Mouse (Mus musculus): ENCODE results near the gene Espl1. TPM values are rescaled to one million over a fixed set of nuclear protein-coding genes. Genes with fewer than 3 reads are reported as not detected.

Espl1 gene
- polyA plus RNA-seq, 1 experiment: not detected

GRCm38 (mm10) chr15:102356501-102357325 lies 60.6 kb downstream of the Espl1 start:
- no peak for TF ChIP-seq POLR2A (IDR thresholded peaks at IDR 0.05; ENCODE audit: insufficient read depth, low read depth, low read length)
- TF ChIP-seq CTCF (IDR thresholded peaks at IDR 0.05; ENCODE audit: insufficient read depth, low read depth, low read length): no peak
- 67% methylated on average over 16 of the region's 16 CpGs for whole genome bisulfite sequencing
- no peak overlapping the region for H3K27ac ChIP-seq (ENCODE audit: insufficient read depth, low read depth, low read length)
- no peak overlapping the region for H3K4me3 ChIP-seq (ENCODE audit: insufficient read depth, low read depth, low read length)
- peaks cover 32% of the 10 kb centered on the region for H3K4me1 ChIP-seq (ENCODE audit: control insufficient read depth, insufficient read depth, low read length)

DNA sequence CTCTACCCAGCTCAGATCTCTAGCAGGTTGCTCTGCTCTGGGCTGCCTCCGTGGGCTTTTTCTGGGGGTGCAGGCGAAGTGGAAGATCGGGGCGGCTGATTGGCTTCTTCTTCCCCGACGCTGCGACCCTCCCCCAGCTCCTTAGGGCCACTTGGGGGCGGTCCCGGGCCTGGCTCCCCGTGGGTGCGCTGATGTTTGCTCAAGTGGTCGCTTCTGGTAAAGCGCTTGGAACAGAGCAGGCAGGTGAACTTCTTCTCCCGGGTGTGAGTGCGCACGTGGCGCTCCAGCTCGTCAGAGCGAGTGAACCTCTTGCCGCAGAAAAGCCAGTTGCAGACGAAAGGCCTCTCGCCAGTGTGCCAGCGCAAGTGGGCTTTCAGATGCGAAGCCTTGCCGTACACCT lies 62.1 kb downstream of the Espl1 start:
- Histone ChIP-seq H3K27ac (ENCODE audit: insufficient read depth, low read depth, low read length) (no peak overlapping the region), H3K4me3 (ENCODE audit: insufficient read depth, low read depth, low read length) (no peak overlapping the region), H3K4me1 (ENCODE audit: control insufficient read depth, insufficient read depth, low read length) (peaks cover 39% of the 10 kb centered on the region)
- WGBS: 21% methylated on average over 25 of the region's 25 CpGs
- TF ChIP-seq CTCF (IDR thresholded peaks at IDR 0.05; ENCODE audit: insufficient read depth, low read depth, low read length) (no peak), POLR2A (IDR thresholded peaks at IDR 0.05; ENCODE audit: insufficient read depth, low read depth, low read length) (no peak)

DNA sequence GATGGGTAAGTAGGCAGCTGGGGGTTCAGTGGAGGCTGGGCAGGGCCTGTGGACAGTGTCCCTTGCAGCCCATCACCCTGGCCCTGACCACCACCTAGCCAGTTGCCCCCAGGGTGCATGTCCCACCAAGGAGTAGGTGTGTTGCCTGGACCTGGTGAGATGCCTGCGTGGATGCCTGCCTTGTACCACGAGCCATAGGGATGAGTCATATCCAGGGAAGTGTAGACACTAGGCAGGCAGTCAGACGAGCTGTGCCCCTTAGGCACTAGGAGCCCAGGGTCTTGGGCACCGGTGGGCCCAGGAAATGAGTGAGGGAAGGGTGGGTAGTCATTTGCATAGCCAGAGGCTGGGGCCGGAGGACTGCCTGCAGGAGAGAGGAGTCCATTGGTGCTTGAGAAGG lies 62.8 kb downstream of the Espl1 start:
- H3K4me1 ChIP-seq (ENCODE audit: control insufficient read depth, insufficient read depth, low read length): peaks cover 39% of the 10 kb centered on the region
- TF ChIP-seq CTCF (IDR thresholded peaks at IDR 0.05; ENCODE audit: insufficient read depth, low read depth, low read length) (no peak), POLR2A (IDR thresholded peaks at IDR 0.05; ENCODE audit: insufficient read depth, low read depth, low read length) (no peak)
- 40% methylated on average over 5 of the region's 5 CpGs for WGBS
- H3K27ac ChIP-seq (ENCODE audit: insufficient read depth, low read depth, low read length): no peak overlapping the region
- no peak overlapping the region for H3K4me3 ChIP-seq (ENCODE audit: insufficient read depth, low read depth, low read length)

DNA sequence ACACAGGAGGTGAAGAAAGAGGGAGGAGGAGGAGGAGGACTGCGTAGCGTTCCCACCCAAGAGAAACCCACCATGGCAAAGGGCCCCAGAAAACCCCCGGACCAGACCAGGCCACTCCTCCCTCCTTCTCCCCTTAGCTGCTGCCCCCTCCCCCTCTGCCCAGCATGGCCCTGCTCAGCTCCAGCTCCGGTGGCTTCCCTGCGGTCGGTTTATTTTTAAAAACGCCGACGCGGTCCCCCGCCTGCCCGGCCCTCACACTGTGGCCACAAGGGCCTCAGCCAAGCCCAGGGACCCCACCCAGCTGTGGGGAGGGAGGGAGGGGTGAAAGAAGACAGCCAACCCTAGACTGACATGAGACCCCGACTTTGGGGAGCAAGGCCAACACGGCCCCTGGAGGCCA lies 66.6 kb downstream of the Espl1 start:
- 13% methylated on average over 14 of the region's 14 CpGs for WGBS
- Histone ChIP-seq H3K4me3 (ENCODE audit: insufficient read depth, low read depth, low read length) (peak overlapping the region; percentile 36), H3K27ac (ENCODE audit: insufficient read depth, low read depth, low read length) (no peak overlapping the region), H3K4me1 (ENCODE audit: control insufficient read depth, insufficient read depth, low read length) (peaks cover 30% of the 10 kb centered on the region)
- TF ChIP-seq POLR2A (IDR thresholded peaks at IDR 0.05; ENCODE audit: insufficient read depth, low read depth, low read length) (no peak), CTCF (IDR thresholded peaks at IDR 0.05; ENCODE audit: insufficient read depth, low read depth, low read length) (no peak)

DNA sequence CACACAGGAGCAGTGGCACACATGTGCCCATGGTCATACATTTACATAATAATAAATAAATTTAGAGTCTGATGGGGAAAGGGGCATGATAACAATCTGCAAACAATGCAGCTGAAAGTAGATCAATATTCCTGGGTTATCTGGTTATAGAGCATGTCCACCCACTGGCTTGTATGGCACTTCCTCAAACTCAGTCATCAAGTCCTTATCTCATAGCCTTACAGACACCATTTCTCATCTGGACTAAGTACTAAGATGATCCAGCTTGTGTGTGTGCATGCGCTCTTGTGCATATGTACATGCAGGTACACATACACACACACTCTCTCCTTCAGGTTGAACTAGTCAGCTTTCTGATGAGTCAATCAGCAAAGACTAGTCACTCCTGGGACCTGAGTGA lies 68.6 kb downstream of the Espl1 start:
- TF ChIP-seq POLR2A (IDR thresholded peaks at IDR 0.05; ENCODE audit: insufficient read depth, low read depth, low read length) (no peak), CTCF (IDR thresholded peaks at IDR 0.05; ENCODE audit: insufficient read depth, low read depth, low read length) (no peak)
- Histone ChIP-seq H3K4me1 (ENCODE audit: control insufficient read depth, insufficient read depth, low read length) (peaks cover 15% of the 10 kb centered on the region; the same call in 1 of the 2 replicates), H3K4me3 (ENCODE audit: insufficient read depth, low read depth, low read length) (no peak overlapping the region), H3K27ac (ENCODE audit: insufficient read depth, low read depth, low read length) (no peak overlapping the region)
- 86% methylated on average over 1 of the region's 1 CpGs for WGBS

- Histone ChIP-seq H3K4me3 (ENCODE audit: insufficient read depth, low read depth, low read length) (peak overlapping the region; percentile 69), H3K4me1 (ENCODE audit: control insufficient read depth, insufficient read depth, low read length) (peaks cover 10% of the 10 kb centered on the region; the same call in 1 of the 2 replicates), H3K27ac (ENCODE audit: insufficient read depth, low read depth, low read length) (peak overlapping the region; percentile 90)
- no peak for TF ChIP-seq POLR2A (IDR thresholded peaks at IDR 0.05; ENCODE audit: insufficient read depth, low read depth, low read length)
- no peak for TF ChIP-seq CTCF (IDR thresholded peaks at IDR 0.05; ENCODE audit: insufficient read depth, low read depth, low read length)
- 11% methylated on average over 7 of the region's 7 CpGs for WGBS
Observed at GRCm38 (mm10) chr15:102366238-102366637, 70.2 kb downstream of the Espl1 start.

GRCm38 (mm10) chr15:102366733-102367344 lies 70.8 kb downstream of the Espl1 start, which contains the start of gene Sp7:
TSS of gene Sp7 (minus strand) at chr15:102367182.
- TF ChIP-seq POLR2A (IDR thresholded peaks at IDR 0.05; ENCODE audit: insufficient read depth, low read depth, low read length) (0 out of 2 replicates have a peak, but pooled peaks have one; percentile 7), CTCF (IDR thresholded peaks at IDR 0.05; ENCODE audit: insufficient read depth, low read depth, low read length) (no peak)
- Histone ChIP-seq H3K4me3 (ENCODE audit: insufficient read depth, low read depth, low read length) (peak within 1 kb of the TSS; percentile 69), H3K4me1 (ENCODE audit: control insufficient read depth, insufficient read depth, low read length) (peaks cover 10% of the 10 kb centered on the region; the same call in 1 of the 2 replicates), H3K27ac (ENCODE audit: insufficient read depth, low read depth, low read length) (peak within 1 kb of the TSS; percentile 90)
- WGBS: 2% methylated on average over 15 of the region's 15 CpGs

DNA sequence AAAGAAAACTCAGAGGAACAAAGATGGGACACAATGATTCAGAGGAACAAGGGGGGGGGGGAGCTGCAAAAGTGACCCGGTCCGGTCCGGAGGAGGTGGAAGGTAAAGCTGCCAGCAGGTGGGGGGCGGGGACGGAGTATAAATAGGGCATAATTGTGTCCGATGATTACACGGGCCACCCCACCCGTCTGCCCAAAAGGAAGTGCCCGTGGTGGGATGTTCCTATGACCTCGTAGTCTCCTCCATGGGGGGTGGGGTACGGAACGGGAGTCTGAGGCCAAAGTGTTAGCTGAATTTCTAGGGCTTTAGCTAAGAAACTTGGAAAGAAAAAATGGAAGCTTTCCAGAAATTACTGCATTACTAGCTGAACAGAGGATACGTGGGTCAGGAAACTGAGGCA lies 73.9 kb downstream of the Espl1 start:
- Histone ChIP-seq H3K4me1 (ENCODE audit: control insufficient read depth, insufficient read depth, low read length) (no peaks in the 10 kb centered on the region), H3K4me3 (ENCODE audit: insufficient read depth, low read depth, low read length) (no peak overlapping the region), H3K27ac (ENCODE audit: insufficient read depth, low read depth, low read length) (no peak overlapping the region)
- 20% methylated on average over 13 of the region's 13 CpGs for WGBS
- TF ChIP-seq POLR2A (IDR thresholded peaks at IDR 0.05; ENCODE audit: insufficient read depth, low read depth, low read length) (no peak), CTCF (IDR thresholded peaks at IDR 0.05; ENCODE audit: insufficient read depth, low read depth, low read length) (no peak)

DNA sequence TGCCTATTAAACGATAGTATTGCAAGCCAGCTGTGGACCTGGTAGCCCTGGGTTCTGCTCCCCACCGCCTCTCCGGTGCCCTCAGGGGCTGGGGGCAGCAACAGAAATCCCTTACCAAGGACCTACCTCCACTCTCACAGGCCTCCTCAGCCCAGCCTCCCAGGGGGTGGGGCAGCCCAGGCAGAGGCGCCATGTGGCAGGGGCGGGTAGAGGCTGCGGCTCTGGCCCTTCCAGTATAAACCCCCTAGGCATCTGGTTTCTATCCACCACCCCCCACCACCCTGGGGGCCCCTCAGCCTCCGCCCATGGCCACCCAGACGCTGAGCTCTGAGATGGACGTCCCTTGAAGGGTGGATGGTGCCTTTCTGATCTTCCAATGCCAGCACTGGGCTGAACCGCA lies 74.7 kb downstream of the Espl1 start:
- TF ChIP-seq POLR2A (IDR thresholded peaks at IDR 0.05; ENCODE audit: insufficient read depth, low read depth, low read length): no peak
- TF ChIP-seq CTCF (IDR thresholded peaks at IDR 0.05; ENCODE audit: insufficient read depth, low read depth, low read length): no peak
- Histone ChIP-seq H3K4me1 (ENCODE audit: control insufficient read depth, insufficient read depth, low read length) (no peaks in the 10 kb centered on the region), H3K4me3 (ENCODE audit: insufficient read depth, low read depth, low read length) (no peak overlapping the region), H3K27ac (ENCODE audit: insufficient read depth, low read depth, low read length) (no peak overlapping the region)
- WGBS: 34% methylated on average over 10 of the region's 10 CpGs

Other genes with a start within 250 kb of the Espl1 start
- gene Eif4b, start 222.5 kb upstream of the Espl1 start, polyA plus RNA-seq (2012; ENCODE audit: insufficient read depth, insufficient read length, low replicate concordance, missing spikeins): 618 TPM in 1 of 2 replicates, not detected in the other
- gene Tns2, start 195.9 kb upstream of the Espl1 start, polyA plus RNA-seq (2012; ENCODE audit: insufficient read depth, insufficient read length, low replicate concordance, missing spikeins): not detected in 2 replicates
- gene Spryd3, start 160.0 kb upstream of the Espl1 start, polyA plus RNA-seq (2012; ENCODE audit: insufficient read depth, insufficient read length, low replicate concordance, missing spikeins): not detected in 2 replicates
- not detected in 2 replicates for gene Igfbp6, start 151.9 kb upstream of the Espl1 start, polyA plus RNA-seq (2012; ENCODE audit: insufficient read depth, insufficient read length, low replicate concordance, missing spikeins)
- gene Soat2, start 145.7 kb upstream of the Espl1 start, polyA plus RNA-seq (2012; ENCODE audit: insufficient read depth, insufficient read length, low replicate concordance, missing spikeins): not detected in 2 replicates
- 123 TPM in 1 of 2 replicates, not detected in the other for gene Zfp740, start 93.0 kb upstream of the Espl1 start, polyA plus RNA-seq (2012; ENCODE audit: insufficient read depth, insufficient read length, low replicate concordance, missing spikeins)
- gene Csad, start 91.5 kb upstream of the Espl1 start, polyA plus RNA-seq (2012; ENCODE audit: insufficient read depth, insufficient read length, low replicate concordance, missing spikeins): not detected in 2 replicates
- not detected in 2 replicates for gene Itgb7, start 64.3 kb upstream of the Espl1 start, polyA plus RNA-seq (2012; ENCODE audit: insufficient read depth, insufficient read length, low replicate concordance, missing spikeins)
- not detected in 2 replicates for gene Rarg, start 38.7 kb upstream of the Espl1 start, polyA plus RNA-seq (2012; ENCODE audit: insufficient read depth, insufficient read length, low replicate concordance, missing spikeins)
- not detected in 2 replicates for gene Gm9918, start 25.7 kb upstream of the Espl1 start, polyA plus RNA-seq (2012; ENCODE audit: insufficient read depth, insufficient read length, low replicate concordance, missing spikeins)
- not detected in 2 replicates for gene Mfsd5, start 16.8 kb upstream of the Espl1 start, polyA plus RNA-seq (2012; ENCODE audit: insufficient read depth, insufficient read length, low replicate concordance, missing spikeins)
- gene Pfdn5, start 29.9 kb downstream of the Espl1 start, polyA plus RNA-seq (2012; ENCODE audit: insufficient read depth, insufficient read length, low replicate concordance, missing spikeins): 1,008 TPM in 1 of 2 replicates, not detected in the other
- gene Myg1, start 35.4 kb downstream of the Espl1 start, polyA plus RNA-seq (2012; ENCODE audit: insufficient read depth, insufficient read length, low replicate concordance, missing spikeins): not detected in 2 replicates
- not detected in 2 replicates for gene Aaas, start 54.5 kb downstream of the Espl1 start, polyA plus RNA-seq (2012; ENCODE audit: insufficient read depth, insufficient read length, low replicate concordance, missing spikeins)
- gene Sp7, start 70.9 kb downstream of the Espl1 start, polyA plus RNA-seq (2012; ENCODE audit: insufficient read depth, insufficient read length, low replicate concordance, missing spikeins): not detected in 2 replicates
- 98.4 TPM in 1 of 2 replicates, not detected in the other for gene Sp1, start 109.9 kb downstream of the Espl1 start, polyA plus RNA-seq (2012; ENCODE audit: insufficient read depth, insufficient read length, low replicate concordance, missing spikeins)
- not detected in 2 replicates for gene Amhr2, start 149.1 kb downstream of the Espl1 start, polyA plus RNA-seq (2012; ENCODE audit: insufficient read depth, insufficient read length, low replicate concordance, missing spikeins)
- not detected in 2 replicates for gene Prr13, start 162.8 kb downstream of the Espl1 start, polyA plus RNA-seq (2012; ENCODE audit: insufficient read depth, insufficient read length, low replicate concordance, missing spikeins)
- 834 and 975 TPM in 2 replicates for gene Pcbp2, start 174.3 kb downstream of the Espl1 start, polyA plus RNA-seq (2012; ENCODE audit: insufficient read depth, insufficient read length, low replicate concordance, missing spikeins)
- not detected in 2 replicates for gene Gm10337, start 207.5 kb downstream of the Espl1 start, polyA plus RNA-seq (2012; ENCODE audit: insufficient read depth, insufficient read length, low replicate concordance, missing spikeins)
- gene Map3k12, start 220.8 kb downstream of the Espl1 start, polyA plus RNA-seq (2012; ENCODE audit: insufficient read depth, insufficient read length, low replicate concordance, missing spikeins): not detected in 2 replicates
- gene Tarbp2, start 221.9 kb downstream of the Espl1 start, polyA plus RNA-seq (2012; ENCODE audit: insufficient read depth, insufficient read length, low replicate concordance, missing spikeins): not detected in 2 replicates
- not detected in 2 replicates for gene Npff, start 228.7 kb downstream of the Espl1 start, polyA plus RNA-seq (2012; ENCODE audit: insufficient read depth, insufficient read length, low replicate concordance, missing spikeins)